Mouse (Mus musculus) skeletal muscle tissue, adult 2 months (tissue): ENCODE data around the gene Pdlim5.
"Not testable (repeated sequence)": the region's sequence is repeated elsewhere in the genome, so short reads cannot be mapped to it uniquely, and the experiment has no call there.

Experiments
- DNase-seq: peaks from one replicate; pipeline ENCODE4 v3.0.0-alpha.2; 2012; ENCODE audit warnings: low read depth, low spot score

Gene Pdlim5

GRCm38 (mm10) chr3:142274993-142275392, 120.5 kb downstream of the Pdlim5 start:
- DNase-seq, result no peak

DNA sequence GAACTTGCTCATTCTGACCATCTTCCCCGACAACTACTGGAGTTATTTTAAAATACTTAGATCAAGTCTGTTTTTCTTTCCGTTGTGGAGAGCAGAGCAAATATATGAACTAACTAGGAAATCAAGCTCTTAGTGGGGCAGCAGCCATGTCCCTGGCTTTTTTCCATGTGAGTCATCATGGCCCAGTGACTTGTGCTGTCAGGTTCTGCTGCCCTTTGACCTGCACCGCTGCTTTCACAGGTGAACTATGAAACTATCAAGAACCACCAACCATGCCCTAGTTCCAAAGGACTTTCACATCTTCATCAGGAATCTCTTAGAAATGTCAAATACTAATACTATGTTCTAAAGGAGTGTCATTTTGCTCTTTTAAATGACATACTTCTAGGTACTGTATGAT, 121.0 kb downstream of the Pdlim5 start:
- DNase-seq, result no peak

- DNase-seq, result no peak
These were observed 122.2 kb downstream of the Pdlim5 start for GRCm38 (mm10) chr3:142273265-142273664.

GRCm38 (mm10) chr3:142256371-142256770, 139.1 kb downstream of the Pdlim5 start:
- peak; percentile 81 for DNase-seq

DNA sequence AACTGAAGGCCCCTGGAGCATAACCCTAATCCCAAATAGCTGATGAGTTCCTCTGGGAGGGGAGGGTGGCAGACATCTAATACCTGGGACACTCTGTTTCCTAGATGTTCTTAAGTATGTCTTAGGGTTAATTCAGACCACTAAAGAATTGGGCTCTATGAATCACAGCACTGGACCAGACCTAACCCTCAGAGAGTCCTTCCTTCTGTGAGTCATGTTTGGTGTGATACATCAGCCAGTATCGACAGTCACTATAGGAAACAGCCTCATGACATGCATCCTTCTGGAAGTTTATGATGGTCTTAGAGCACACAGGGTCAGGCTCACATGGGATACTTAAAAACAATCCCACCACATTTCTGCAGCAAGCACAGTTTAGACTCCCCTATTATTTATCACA, 143.4 kb downstream of the Pdlim5 start:
- DNase-seq, result no peak

- DNase-seq, result no peak
These were observed 146.0 kb downstream of the Pdlim5 start for GRCm38 (mm10) chr3:142249458-142249857.

DNA sequence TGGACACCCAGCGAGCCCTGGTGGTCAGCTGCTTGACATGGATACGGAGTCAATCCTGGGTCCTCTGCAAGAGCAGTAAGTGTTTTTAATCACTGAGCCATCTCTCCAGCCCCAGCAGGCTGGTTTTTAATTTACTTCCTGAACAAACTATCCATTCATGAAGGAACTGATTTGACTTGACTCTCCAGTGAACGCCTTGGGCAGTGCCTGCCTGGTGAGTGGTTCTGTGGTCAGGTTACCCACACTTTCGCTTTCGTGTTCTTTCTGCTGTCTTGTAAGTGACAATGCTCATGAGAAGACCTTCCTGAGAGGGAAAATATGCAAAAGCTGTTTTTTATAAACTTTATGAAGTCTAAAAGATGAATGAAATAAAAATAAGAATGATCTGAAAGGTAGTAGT, 152.2 kb downstream of the Pdlim5 start:
- no peak for DNase-seq

DNA sequence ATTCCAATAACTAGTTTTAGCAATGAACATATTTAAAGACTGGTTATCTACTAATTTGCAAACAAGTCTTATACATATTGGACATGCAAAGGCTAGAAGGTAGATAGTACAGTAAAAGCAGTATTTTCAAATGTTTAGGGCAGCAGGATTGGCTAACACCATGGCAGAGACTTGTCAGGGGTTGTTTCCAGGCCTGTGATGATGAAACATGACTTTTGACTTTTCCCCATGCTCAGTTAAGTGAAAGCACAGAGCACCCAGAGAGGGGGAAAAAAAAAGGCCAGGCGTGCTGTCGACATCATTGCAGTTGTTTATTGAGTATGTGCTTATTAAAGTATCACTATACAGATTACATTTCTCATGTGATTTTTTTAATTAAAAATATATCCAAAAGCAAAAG, 156.2 kb downstream of the Pdlim5 start:
- no peak for DNase-seq

- no peak for DNase-seq
These were observed 157.0 kb downstream of the Pdlim5 start for GRCm38 (mm10) chr3:142238260-142239046.

GRCm38 (mm10) chr3:142237621-142238020, 157.9 kb downstream of the Pdlim5 start:
- no peak for DNase-seq

DNA sequence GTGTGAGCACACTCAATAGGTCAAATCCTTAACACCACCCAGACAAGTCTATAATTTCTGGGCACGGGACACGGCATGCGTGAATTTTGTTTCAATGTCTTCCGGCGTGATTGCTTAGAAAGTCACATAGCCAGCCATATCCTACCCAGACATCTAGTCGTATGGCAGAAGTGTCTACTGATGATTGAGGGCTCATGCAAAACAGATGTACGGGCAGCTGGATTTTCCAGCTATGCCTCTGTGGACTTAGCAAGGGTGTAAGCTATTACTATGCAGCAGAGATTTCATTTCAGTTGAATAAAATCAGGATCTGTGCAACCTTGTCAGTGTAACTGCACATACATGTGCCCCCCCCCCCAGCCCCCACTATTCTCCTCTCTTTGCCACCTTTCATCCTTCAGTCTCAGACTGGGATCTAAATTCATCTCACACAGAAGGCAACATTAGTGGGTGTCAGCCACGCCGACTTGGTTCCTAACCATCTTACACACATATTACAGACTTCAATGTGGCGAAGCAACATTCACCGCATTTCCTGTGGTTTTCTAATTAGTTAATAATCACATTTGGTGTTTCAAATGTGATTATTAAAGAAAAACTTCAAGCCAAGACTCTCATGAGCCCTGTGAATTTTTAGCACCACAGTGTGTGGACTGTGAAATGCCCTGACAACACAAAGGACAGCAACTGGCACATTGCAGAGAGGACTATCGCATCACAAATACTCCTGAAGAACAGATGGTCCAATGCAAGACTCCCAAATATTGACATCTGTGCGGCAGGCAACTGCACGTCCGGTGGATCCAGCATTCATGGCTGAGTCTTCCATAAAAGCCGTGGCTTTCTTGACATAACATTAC, 161.7 kb downstream of the Pdlim5 start:
- no peak for DNase-seq

DNA sequence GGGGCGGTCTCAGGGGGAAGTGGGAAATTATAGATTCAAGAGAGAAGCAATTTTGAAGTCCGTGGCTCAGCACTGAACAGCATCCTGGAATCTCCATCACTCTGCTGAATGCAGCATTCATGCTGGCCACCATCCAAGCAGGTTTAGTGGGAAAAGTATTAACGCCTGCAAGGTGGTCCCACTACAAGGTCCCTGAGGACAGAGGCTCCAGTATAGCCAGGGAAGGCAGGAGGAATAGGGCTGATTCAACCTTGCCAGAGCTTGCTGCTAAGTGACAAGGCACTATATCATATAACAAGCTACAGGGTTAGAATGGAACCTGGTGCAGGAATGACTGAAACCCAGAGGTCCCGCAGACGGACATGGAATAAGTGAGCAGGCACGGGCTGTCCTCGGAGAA, 166.8 kb downstream of the Pdlim5 start:
- DNase-seq, result no peak

GRCm38 (mm10) chr3:142222471-142223103, 172.9 kb downstream of the Pdlim5 start:
- no peak for DNase-seq

DNA sequence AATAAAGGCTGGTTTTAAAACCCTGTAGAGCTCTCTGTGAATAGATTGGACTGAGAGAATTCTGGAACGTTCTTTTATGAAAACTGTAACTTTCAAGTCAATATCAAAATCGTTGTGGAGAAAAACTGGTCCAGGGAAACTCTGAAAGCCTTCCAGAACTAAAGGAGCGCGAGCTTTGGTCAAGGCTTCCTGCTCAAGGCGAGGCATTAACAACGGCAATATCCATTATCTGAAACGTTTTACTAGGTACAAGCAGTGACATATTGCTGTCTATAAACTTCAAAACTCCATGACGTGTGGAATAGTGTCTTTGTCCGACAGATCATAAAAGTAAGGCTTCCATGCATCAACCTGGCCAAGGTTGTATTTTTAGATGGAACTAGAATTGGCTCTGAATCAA, 175.6 kb downstream of the Pdlim5 start:
- DNase-seq, result no peak

- DNase-seq, result no peak
These were observed 182.7 kb downstream of the Pdlim5 start for GRCm38 (mm10) chr3:142212821-142213220.

GRCm38 (mm10) chr3:142212186-142212585, 183.3 kb downstream of the Pdlim5 start:
- no peak for DNase-seq

DNA sequence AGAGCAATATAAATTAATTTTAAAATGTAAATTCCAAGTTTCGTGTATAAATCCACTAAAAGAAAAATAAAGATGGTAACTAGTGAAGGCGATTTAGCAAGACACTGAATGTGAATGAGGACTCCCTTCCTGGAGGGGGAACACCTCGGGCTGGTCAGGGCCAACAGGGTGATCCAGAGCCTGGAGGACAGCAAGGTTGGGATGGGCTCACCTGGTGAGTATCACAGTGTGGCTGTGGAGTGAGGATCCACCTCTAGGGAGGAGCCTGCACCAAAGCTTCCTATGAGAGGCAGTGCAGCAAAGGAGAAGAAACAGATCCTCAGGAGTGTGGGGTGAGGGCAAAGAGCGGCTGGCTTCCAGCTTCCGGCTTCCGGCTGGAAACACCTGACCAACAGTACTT, 185.5 kb downstream of the Pdlim5 start:
- no peak for DNase-seq

DNA sequence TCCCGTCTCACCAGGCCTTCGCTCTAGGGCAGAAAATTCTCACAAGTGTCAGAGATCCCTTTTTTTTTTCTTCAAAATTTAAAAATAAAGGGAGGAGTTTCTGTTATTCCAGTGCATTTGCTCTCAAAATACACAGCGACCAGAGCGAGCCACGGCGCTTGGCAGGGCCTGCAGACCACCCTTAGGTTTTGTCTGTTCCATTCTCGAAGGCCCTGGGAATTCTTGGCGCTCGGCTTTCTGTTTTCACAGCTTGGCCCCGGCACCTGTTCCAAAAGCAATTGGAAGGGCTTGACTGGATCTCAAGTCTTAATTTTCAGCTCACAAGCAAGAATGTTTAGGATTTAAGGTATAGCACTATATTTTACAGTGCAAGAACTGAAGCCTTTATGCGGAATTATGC, 186.4 kb downstream of the Pdlim5 start:
- DNase-seq, result no peak

GRCm38 (mm10) chr3:142207488-142207887, 188.0 kb downstream of the Pdlim5 start:
- no peak for DNase-seq

DNA sequence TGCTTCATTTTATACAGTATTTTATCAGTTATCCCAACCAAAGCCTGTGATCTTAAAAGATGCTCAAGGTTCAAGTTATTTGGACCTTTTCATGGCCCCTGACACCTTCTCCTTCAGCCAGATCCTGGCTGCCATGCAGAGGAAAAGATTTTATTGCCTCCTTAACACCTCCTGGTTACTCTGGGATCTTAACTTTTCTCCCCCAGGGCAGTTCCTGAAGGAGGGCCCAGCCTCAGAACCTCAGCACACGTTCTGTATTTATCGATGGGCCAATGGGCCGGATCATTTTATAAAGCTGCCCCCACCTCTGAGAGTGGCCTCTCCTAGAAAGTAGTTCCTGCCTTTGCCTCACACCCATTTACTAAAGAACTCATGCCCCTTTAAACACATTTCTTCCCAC, 189.2 kb downstream of the Pdlim5 start:
- DNase-seq, result no peak

- no peak for DNase-seq
These were observed 199.4 kb downstream of the Pdlim5 start for GRCm38 (mm10) chr3:142196142-142196541.

- not testable (repeated sequence) for DNase-seq
These were observed 203.9 kb downstream of the Pdlim5 start for GRCm38 (mm10) chr3:142191627-142192026.
